Mouse (Mus musculus) hindbrain, embryonic 14.5 days (tissue): ENCODE results near the gene Ralgps2. TPM values are rescaled to one million over a fixed set of nuclear protein-coding genes. Genes with fewer than 3 reads are reported as not detected.

Experiments used
- ATAC-seq: fragments of 200-750 bp; cut with Nextera tagmentation; 2 replicates; pipeline ENCODE4 v1.8.0; 2017; ENCODE audit warnings: moderate number of reproducible peaks, mild to moderate bottlenecking, moderate TSS enrichment, moderate library complexity; ENCODE audit not compliant: low FRiP score
- DNase-seq: peaks from one replicate; pipeline ENCODE4 v3.0.0-alpha.2; 2015; ENCODE audit warnings: low spot score
- H3K27ac ChIP-seq: fragments of 300-500 bp; sonication (generic); 2 replicates; pipeline ENCODE4 v1.5.1; 2014; ENCODE audit warnings: mild to moderate bottlenecking, moderate library complexity
- H3K27me3 ChIP-seq: fragments of 300-500 bp; sonication (generic); 2 replicates; pipeline ENCODE4 v1.6.1; 2014; ENCODE audit warnings: mild to moderate bottlenecking, low read length, mixed read lengths; ENCODE audit not compliant: control insufficient read depth, insufficient read depth
- H3K36me3 ChIP-seq: fragments of 300-500 bp; sonication (generic); replicated peaks from 2 replicates; pipeline ENCODE4 v1.6.1; 2014; ENCODE audit not compliant: control insufficient read depth, insufficient read depth
- H3K4me1 ChIP-seq: fragments of 300-500 bp; sonication (generic); replicated peaks from 2 replicates; pipeline ENCODE4 v1.6.1; 2014; ENCODE audit warnings: antibody characterized with exemption, low read length, mixed read lengths; ENCODE audit not compliant: control insufficient read depth, insufficient read depth
- H3K4me2 ChIP-seq: fragments of 300-500 bp; sonication (generic); replicated peaks from 2 replicates; pipeline ENCODE4 v1.6.1; 2014; ENCODE audit warnings: mild to moderate bottlenecking, moderate library complexity
- H3K4me3 ChIP-seq: fragments of 300-500 bp; sonication (generic); replicated peaks from 2 replicates; pipeline ENCODE4 v1.5.1; 2014; ENCODE audit warnings: mild to moderate bottlenecking, low read length
- H3K9ac ChIP-seq: fragments of 300-500 bp; sonication (generic); 2 replicates; pipeline ENCODE4 v1.6.1; 2014
- H3K9me3 ChIP-seq: fragments of 300-500 bp; sonication (generic); 2 replicates; pipeline ENCODE4 v1.6.1; 2016; ENCODE audit warnings: low read length; ENCODE audit not compliant: control insufficient read depth
- WGBS: fragments of 180-500 bp; shearing (Covaris S2); extraction: QIAGEN DNeasy Blood & Tissue Kit; methylation state at CpG from one replicate; pipeline ENCODE4 v1.1.7; 2014; 5-methylcytosine and 5-hydroxymethylcytosine counted together
- polyA plus RNA-seq: library from polyadenylated mRNA; unstranded; fragments of >200 nt; fragmentation: Nextera tagmentation; extraction: Ambion mirVana; gene quantifications from 2 replicates; pipeline ENCODE4 v1.2.1, GENCODE M21; 2014

The Ralgps2 gene
- polyA plus RNA-seq, 1 experiment from 2014 or later, result 89.5 TPM

- Histone ChIP-seq H3K4me3 (no peak overlapping the region), H3K36me3 (no peaks in the 10 kb centered on the region), H3K9ac (no peak overlapping the region), H3K4me2 (no peak overlapping the region), H3K27ac (no peak overlapping the region), H3K4me1 (peaks cover 1% of the 10 kb centered on the region), H3K27me3 (no peaks in the 10 kb centered on the region), H3K9me3 (no peaks in the 10 kb centered on the region)
- 86% methylated on average over 7 of the region's 7 CpGs for WGBS
- ATAC-seq (no peak), DNase-seq (no peak)
Observed at GRCm38 (mm10) chr1:156775983-156776382, 163.4 kb downstream of the Ralgps2 start.

DNA sequence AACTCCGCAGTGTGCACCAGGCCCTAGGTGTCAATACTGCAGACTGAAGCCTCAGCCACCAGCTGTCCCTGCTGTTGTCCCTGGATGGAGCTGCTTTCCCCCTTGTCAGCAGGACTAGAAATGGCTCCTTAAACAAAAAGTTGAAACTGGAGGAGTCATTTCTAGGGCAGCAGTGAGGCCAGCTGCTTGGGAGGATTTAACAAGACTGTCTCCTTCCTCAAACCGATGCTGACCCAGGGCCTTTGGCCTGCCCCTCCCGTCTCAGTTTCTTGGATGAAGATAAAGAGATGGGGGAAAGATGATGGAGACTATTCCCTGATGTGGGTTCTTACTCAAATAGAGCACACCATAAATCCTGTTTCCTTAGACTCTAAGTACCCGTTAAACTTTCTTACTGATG, 164.2 kb downstream of the Ralgps2 start:
- WGBS, result 89% methylated on average over 4 of the region's 4 CpGs
- no peak overlapping the region for H3K4me2 ChIP-seq
- no peaks in the 10 kb centered on the region for H3K9me3 ChIP-seq
- H3K27me3 ChIP-seq, result no peaks in the 10 kb centered on the region
- DNase-seq (no peak), ATAC-seq (no peak)
- H3K4me1 ChIP-seq, result no peaks in the 10 kb centered on the region
- no peak overlapping the region for H3K27ac ChIP-seq
- no peaks in the 10 kb centered on the region for H3K36me3 ChIP-seq
- no peak overlapping the region for H3K9ac ChIP-seq
- H3K4me3 ChIP-seq, result no peak overlapping the region

- Histone ChIP-seq H3K27ac (no peak overlapping the region), H3K4me3 (no peak overlapping the region), H3K36me3 (no peaks in the 10 kb centered on the region), H3K4me1 (no peaks in the 10 kb centered on the region), H3K9me3 (peaks cover 6% of the 10 kb centered on the region; the same call in 1 of the 2 replicates), H3K9ac (no peak overlapping the region), H3K4me2 (no peak overlapping the region), H3K27me3 (no peaks in the 10 kb centered on the region)
- WGBS, result 95% methylated on average over 10 of the region's 10 CpGs
- ATAC-seq (no peak), DNase-seq (no peak)
Observed at GRCm38 (mm10) chr1:156770845-156771244, 168.6 kb downstream of the Ralgps2 start.

- no peak for DNase-seq
- H3K9ac ChIP-seq, result no peak overlapping the region
- WGBS, result 86% methylated on average over 18 of the region's 18 CpGs
- no peak overlapping the region for H3K4me3 ChIP-seq
- no peaks in the 10 kb centered on the region for H3K4me1 ChIP-seq
- H3K27ac ChIP-seq, result no peak overlapping the region
- ATAC-seq, result no peak
- no peak overlapping the region for H3K4me2 ChIP-seq
- no peaks in the 10 kb centered on the region for H3K27me3 ChIP-seq
- peaks cover 6% of the 10 kb centered on the region; the same call in 1 of the 2 replicates for H3K9me3 ChIP-seq
- no peaks in the 10 kb centered on the region for H3K36me3 ChIP-seq
Observed at GRCm38 (mm10) chr1:156769621-156770297, 169.7 kb downstream of the Ralgps2 start.

- Histone ChIP-seq H3K27me3 (no peaks in the 10 kb centered on the region), H3K9me3 (peaks cover 6% of the 10 kb centered on the region; the same call in 1 of the 2 replicates), H3K4me3 (no peak overlapping the region), H3K4me2 (no peak overlapping the region), H3K27ac (no peak overlapping the region), H3K9ac (no peak overlapping the region), H3K4me1 (no peaks in the 10 kb centered on the region), H3K36me3 (no peaks in the 10 kb centered on the region)
- ATAC-seq (no peak), DNase-seq (no peak)
- WGBS, result 80% methylated on average over 5 of the region's 5 CpGs
Observed at GRCm38 (mm10) chr1:156769163-156769562, 170.3 kb downstream of the Ralgps2 start.

- no peak for DNase-seq
- H3K4me2 ChIP-seq, result no peak overlapping the region
- 0 out of 2 replicates have a peak, but pooled peaks cover 5% of the 10 kb centered on the region for H3K4me1 ChIP-seq
- 93% methylated on average over 3 of the region's 3 CpGs for WGBS
- H3K36me3 ChIP-seq, result no peaks in the 10 kb centered on the region
- no peak overlapping the region for H3K27ac ChIP-seq
- H3K9ac ChIP-seq, result no peak overlapping the region
- H3K27me3 ChIP-seq, result no peaks in the 10 kb centered on the region
- ATAC-seq, result no peak
- peaks cover 6% of the 10 kb centered on the region; the same call in 1 of the 2 replicates for H3K9me3 ChIP-seq
- H3K4me3 ChIP-seq, result no peak overlapping the region
Observed at GRCm38 (mm10) chr1:156765311-156765710, 174.1 kb downstream of the Ralgps2 start.

DNA sequence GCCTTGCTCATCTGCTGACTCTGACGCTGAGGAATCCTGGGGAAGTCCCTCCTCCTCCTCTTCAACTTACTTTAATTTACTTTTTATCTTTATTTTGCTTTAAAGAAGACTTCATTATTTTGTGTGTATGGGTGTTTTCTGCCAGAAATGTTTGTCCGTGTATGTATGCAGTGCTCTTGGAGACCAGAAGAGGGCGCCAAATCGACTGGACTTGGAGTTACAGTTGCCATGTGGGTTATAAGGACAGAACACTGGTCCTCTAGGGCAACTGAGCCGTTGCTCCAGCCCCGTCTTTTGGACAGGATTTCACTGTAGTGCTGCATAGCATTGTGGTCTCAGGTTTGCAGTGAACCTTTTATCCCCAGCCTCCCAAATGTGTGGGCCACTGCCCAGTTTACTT, 174.8 kb downstream of the Ralgps2 start:
- Histone ChIP-seq H3K4me3 (no peak overlapping the region), H3K27me3 (no peaks in the 10 kb centered on the region), H3K36me3 (no peaks in the 10 kb centered on the region), H3K4me1 (0 out of 2 replicates have a peak, but pooled peaks cover 5% of the 10 kb centered on the region), H3K9ac (no peak overlapping the region), H3K27ac (no peak overlapping the region), H3K4me2 (no peak overlapping the region), H3K9me3 (peaks cover 6% of the 10 kb centered on the region; the same call in 1 of the 2 replicates)
- WGBS, result 73% methylated on average over 6 of the region's 6 CpGs
- no peak for DNase-seq
- no peak for ATAC-seq

GRCm38 (mm10) chr1:156763280-156763679, 176.1 kb downstream of the Ralgps2 start:
- Histone ChIP-seq H3K4me2 (no peak overlapping the region), H3K4me3 (no peak overlapping the region), H3K4me1 (0 out of 2 replicates have a peak, but pooled peaks cover 5% of the 10 kb centered on the region), H3K9ac (no peak overlapping the region), H3K36me3 (no peaks in the 10 kb centered on the region), H3K27me3 (no peaks in the 10 kb centered on the region), H3K27ac (no peak overlapping the region), H3K9me3 (peaks cover 6% of the 10 kb centered on the region; the same call in 1 of the 2 replicates)
- no peak for ATAC-seq
- WGBS, result 93% methylated on average over 6 of the region's 6 CpGs
- no peak for DNase-seq

DNA sequence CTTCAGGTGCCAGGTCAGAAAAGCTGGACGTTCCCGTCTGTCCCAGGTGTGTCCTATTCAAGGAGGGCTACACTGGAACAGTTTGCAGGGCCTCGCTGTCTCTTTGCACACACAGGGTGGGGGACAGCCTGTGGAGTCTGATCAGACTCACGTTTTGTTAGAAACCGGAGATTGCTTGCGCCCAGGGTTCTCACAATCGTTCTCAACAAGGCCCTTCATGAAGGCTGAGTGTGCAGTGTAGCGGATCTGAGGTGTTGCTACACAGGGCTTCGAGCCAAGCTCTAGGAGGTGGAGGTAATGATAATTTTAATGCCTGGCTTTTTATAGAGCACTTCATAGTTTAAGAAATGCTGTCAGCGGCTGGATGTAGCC, 178.0 kb downstream of the Ralgps2 start:
- H3K27me3 ChIP-seq, result no peaks in the 10 kb centered on the region
- H3K9ac ChIP-seq, result no peak overlapping the region
- 66% methylated on average over 10 of the region's 10 CpGs for WGBS
- ATAC-seq, result no peak
- H3K4me2 ChIP-seq, result no peak overlapping the region
- H3K27ac ChIP-seq, result no peak overlapping the region
- 0 out of 2 replicates have a peak, but pooled peaks cover 5% of the 10 kb centered on the region for H3K4me1 ChIP-seq
- peaks cover 1% of the 10 kb centered on the region; the same call in 1 of the 2 replicates for H3K9me3 ChIP-seq
- no peaks in the 10 kb centered on the region for H3K36me3 ChIP-seq
- DNase-seq, result no peak
- H3K4me3 ChIP-seq, result no peak overlapping the region
